Mouse (Mus musculus) brain, embryonic 14.5 days (tissue): ENCODE results near the gene Thyn1. TPM values are rescaled to one million over a fixed set of nuclear protein-coding genes. Genes with fewer than 3 reads are reported as not detected.

Experiments
- DNase-seq: peaks from one replicate; pipeline ENCODE4 v3.0.0-alpha.2; 2011; ENCODE audit warnings: low read depth
- CTCF ChIP-seq: fragments of 200-500 bp; IDR thresholded peaks from 2 replicates; pipeline ENCODE4 v1.5.1; 2012; ENCODE audit warnings: inconsistent platforms, mild to moderate bottlenecking, moderate library complexity, borderline replicate concordance; ENCODE audit not compliant: insufficient read depth, insufficient read length; ENCODE audit errors: extremely low read depth
- POLR2A ChIP-seq: fragments of 200-500 bp; IDR thresholded peaks from 2 replicates; pipeline ENCODE4 v1.6.1; 2012; ENCODE audit warnings: mild to moderate bottlenecking, inconsistent platforms, borderline replicate concordance; ENCODE audit not compliant: poor library complexity, insufficient read depth, insufficient read length, severe bottlenecking; ENCODE audit errors: extremely low read depth
- polyA plus RNA-seq: library from polyadenylated mRNA; depleted of rRNA; stranded (reverse); fragments of >200 nt; gene quantifications from 2 replicates; pipeline ENCODE4 v1.2.3, GENCODE M21; 2012; rRNA removed

The Thyn1 gene
- 59.2 and 67.0 TPM in 2 replicates for polyA plus RNA-seq

GRCm38 (mm10) chr9:26999461-27000395 lies at the start of gene Thyn1, which contains the start of gene Acad8:
Gene Thyn1, plus strand, starts transcription at chr9:26999710.
Gene Acad8, minus strand, starts transcription at chr9:26999566.
- DNase-seq = peak; percentile 99
- TF ChIP-seq POLR2A (peak; percentile 10; the same call in 1 of the 2 replicates), CTCF (no peak)

GRCm38 (mm10) chr9:26977754-26978153 lies 21.8 kb upstream of the Thyn1 start:
- no peak for TF ChIP-seq POLR2A
- no peak for TF ChIP-seq CTCF
- no peak for DNase-seq

DNA sequence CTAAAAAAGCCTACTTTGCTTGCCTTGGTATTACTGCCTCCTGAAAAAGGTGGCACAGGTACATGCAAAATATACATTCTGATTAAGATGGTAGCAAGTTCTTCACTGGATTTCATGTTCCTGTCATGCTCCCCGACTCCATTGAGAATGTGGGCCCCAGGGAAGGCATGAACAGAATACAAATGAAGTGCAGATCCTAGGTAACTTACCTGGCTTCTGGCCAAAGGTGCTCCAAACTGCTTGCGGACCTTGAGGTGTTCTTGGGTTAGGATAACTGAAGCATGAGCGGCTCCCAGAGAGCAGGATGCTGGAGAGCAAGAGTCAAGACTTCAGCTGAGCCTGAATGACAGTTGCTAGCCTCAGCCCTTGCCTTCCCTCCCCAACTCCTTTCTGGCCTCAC lies 20.7 kb upstream of the Thyn1 start:
- DNase-seq = no peak
- TF ChIP-seq CTCF (no peak), POLR2A (no peak)

DNA sequence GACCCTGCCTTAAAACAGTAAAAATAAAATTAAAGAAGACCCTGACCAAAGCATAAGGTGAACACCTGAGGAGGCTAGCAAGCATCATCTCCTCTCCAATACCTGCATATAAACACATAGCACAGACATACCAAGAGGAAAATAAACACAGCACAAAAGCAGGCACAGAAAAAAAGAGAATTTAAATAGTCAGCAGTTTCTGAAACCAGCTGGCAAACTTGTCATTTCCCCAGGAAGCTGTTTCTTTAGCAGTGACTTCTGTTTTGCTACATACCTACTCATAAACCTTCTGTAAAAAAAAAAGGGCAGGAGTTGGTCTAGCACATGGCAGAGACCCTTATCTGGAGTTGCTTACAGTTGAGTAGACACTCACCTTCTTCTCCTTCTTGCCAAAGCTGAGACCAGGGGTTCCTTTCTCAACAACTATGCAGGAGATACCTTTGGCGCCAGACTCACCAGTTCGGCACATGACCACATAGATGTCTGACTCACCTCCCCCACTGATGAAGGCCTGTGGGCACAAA lies 14.4 kb upstream of the Thyn1 start:
- no peak for DNase-seq
- TF ChIP-seq CTCF (no peak), POLR2A (no peak)

- no peak for DNase-seq
- no peak for TF ChIP-seq CTCF
- no peak for TF ChIP-seq POLR2A
Measured at GRCm38 (mm10) chr9:26985668-26986277, 13.7 kb upstream of the Thyn1 start.

GRCm38 (mm10) chr9:26990181-26990580 lies 9.3 kb upstream of the Thyn1 start:
- DNase-seq = no peak
- TF ChIP-seq POLR2A (no peak), CTCF (no peak)

GRCm38 (mm10) chr9:26993118-26993517 lies 6.4 kb upstream of the Thyn1 start:
- no peak for TF ChIP-seq CTCF
- no peak for TF ChIP-seq POLR2A
- peak; percentile 43 for DNase-seq

DNA sequence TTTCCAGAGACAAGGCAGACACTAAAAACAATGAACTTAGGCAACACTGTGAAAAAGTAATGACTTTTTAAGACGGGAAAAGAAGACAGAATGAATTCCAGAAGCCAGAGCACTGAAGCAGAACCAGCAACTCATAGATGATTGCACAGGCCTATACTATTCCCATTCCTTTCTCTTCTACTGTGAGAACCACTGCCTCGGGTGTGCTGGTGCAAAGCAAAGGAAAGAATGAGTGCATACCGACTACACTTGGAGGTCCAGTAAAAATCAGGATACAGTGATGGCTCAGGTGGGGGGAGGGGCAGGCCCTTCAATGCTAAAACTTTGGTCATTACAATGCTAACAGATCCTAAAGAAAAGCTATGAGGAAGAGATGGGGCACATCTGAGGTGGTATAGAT lies 5.6 kb upstream of the Thyn1 start:
- TF ChIP-seq CTCF = no peak
- no peak for TF ChIP-seq POLR2A
- no peak for DNase-seq

DNA sequence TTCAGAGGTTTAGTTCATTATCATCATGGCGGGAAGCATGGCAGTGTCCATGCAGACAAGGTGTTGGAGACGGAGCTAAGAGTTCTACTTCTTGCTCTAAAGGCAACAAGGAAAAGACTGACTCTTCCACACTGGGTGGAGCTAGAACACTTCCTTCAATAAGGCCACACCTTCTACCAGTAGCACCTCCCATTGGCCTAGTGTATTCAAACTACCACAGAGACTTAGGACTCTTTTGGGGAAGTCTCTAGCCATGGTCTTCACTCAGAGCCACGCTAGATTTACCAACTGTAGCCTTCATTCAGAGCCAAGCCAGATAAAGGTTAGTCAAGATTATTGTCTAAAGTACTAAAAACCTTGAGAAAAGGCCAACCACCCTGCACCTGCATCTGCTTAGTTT lies 2.4 kb upstream of the Thyn1 start:
- TF ChIP-seq CTCF (no peak), POLR2A (no peak)
- no peak for DNase-seq

GRCm38 (mm10) chr9:26997501-26997900 lies 2.0 kb upstream of the Thyn1 start:
- DNase-seq = no peak

More at GRCm38 (mm10) chr9:26997501-26997900, 2.0 kb upstream of the Thyn1 start:
- no peak for TF ChIP-seq POLR2A
- TF ChIP-seq CTCF = no peak
